Mouse (Mus musculus): ENCODE measurements around the gene Ly6g5c. TPM values are rescaled to one million over a fixed set of nuclear protein-coding genes. Genes with fewer than 3 reads are reported as not detected.

The Ly6g5c gene
- polyA plus RNA-seq (2012; rRNA removed): not detected in 2 replicates

DNA sequence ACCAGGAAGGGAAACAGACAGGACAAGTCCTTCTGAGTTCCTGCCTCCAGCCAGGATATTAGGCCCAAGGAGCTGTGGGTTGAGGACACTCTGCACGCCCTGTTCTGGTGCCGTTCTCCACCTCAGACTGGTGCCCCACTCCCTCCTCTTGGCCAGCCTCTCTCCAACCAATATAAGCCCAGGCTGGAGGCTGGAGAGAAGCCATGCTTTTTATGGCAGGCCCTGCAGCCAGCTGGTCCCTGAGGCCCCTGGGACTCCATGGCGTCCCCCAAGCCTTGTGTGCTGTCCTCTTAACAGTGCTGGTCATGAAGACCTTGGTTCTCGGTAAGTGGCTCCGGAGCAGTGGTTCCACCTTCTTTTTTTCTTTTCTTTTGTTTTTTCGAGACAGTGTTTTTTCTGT lies at the start of gene Ly6g5c:
Gene Ly6g5c (plus strand): TSS at position 183 of the 400 bp plus-strand sequence.

GRCm38 (mm10) chr17:35058911-35059892 lies 48.9 kb upstream of the Ly6g5c start, which contains the start of gene Ddah2:
Gene Ddah2, plus strand, starts transcription at chr17:35059035.

GRCm38 (mm10) chr17:35064951-35065947 lies 42.8 kb upstream of the Ly6g5c start, which contains the start of gene Ly6g6c:
Gene Ly6g6c, plus strand, starts transcription at chr17:35065388.

DNA sequence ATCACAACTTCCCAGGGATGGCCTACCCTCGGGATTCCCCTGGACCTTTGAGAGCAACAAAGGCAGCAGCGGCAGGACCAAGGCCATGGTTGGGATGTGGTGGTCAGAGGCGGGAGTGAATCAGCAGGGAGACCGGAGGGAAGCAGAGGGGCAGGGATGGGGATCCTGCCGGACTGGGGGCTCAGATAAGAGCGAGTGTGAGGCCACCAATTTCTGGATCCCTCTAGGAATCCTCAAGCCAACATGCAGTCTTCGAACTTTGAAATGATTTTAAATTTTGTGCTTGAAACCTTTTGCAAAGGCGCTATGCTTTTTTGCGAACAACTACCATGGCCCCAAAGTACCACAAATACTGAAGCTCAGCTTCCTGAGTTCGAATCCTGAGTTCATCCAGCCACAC lies 42.0 kb upstream of the Ly6g5c start, which contains the start of gene Mpig6b:
Gene Mpig6b (minus strand): TSS at position 101 of the 400 bp plus-strand sequence.

DNA sequence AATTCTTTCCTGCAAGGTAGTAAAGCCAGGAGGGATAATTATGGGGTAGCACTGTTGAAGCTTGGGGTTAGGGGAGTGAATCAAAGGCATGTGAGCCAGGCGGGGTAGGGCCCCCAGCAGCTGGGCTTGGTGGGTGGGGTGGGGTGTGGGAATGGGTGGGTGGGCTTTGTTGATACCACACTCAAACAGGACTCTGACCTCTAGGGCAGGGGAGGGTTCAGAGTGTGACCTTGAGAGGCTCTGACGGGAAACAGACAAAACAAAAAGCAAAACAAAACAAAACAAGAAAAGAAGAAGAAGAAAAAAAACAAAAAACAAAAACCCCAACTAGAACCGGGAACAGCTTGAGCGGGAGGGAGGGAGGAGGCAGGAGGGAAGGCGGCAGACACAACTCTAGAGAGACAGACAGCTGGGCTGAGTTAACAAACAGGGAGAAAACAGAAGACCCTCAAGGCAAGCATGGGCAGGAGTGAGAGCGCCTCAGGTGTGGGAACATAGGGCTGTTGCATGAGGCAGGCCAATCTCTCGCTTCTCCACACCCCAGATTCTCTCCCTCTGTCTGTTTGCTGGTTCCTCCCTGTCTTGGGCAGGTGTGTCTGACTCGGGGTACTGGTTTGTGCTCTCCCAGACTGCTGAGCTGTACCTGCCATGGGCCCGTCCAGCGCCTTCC lies 31.4 kb upstream of the Ly6g5c start, which contains the start of gene Ly6g6e:
Gene Ly6g6e (plus strand): TSS at position 396 of the 670 bp plus-strand sequence.

GRCm38 (mm10) chr17:35077786-35078233 lies 30.3 kb upstream of the Ly6g5c start, which contains the start of gene Ly6g6d:
Gene Ly6g6d, minus strand, starts transcription at chr17:35078065.

DNA sequence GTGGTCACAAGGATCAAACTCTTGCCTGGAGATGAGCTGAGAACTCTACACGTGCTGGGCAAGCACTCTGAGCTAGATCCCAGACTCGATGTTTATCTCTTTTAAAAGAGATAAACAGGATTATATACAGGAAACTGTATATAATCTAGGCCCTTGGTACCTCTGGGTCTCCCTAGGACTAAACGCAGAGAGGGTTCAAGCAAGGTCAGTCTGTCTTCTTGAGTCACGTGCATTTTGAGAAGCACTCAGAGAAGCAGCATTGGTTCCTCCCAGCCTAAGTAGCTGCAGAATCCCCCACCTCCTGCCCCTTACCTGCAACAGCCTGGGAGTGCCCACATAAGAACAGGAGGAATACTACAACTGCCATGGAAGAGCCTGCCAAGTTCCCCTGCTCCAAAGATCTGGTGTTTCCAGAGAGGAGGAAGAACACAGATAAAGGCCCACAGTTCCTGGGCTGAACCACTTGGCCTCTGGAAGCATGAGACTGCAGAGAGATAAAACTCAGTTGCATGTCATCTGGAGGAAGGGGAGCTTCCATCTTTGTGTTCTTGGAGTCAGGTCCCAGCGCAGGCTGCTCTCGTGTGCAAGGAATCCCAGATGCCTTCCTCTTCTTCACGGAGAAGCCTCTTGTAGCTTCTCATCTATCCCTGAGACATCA lies 22.7 kb upstream of the Ly6g5c start, which contains the start of gene Ly6g6f:
Gene Ly6g6f (minus strand): TSS at position 403 of the 658 bp plus-strand sequence.

GRCm38 (mm10) chr17:35088825-35089644 lies 19.0 kb upstream of the Ly6g5c start, which contains the start of gene Abhd16a:
Gene Abhd16a, plus strand, starts transcription at chr17:35089263.

DNA sequence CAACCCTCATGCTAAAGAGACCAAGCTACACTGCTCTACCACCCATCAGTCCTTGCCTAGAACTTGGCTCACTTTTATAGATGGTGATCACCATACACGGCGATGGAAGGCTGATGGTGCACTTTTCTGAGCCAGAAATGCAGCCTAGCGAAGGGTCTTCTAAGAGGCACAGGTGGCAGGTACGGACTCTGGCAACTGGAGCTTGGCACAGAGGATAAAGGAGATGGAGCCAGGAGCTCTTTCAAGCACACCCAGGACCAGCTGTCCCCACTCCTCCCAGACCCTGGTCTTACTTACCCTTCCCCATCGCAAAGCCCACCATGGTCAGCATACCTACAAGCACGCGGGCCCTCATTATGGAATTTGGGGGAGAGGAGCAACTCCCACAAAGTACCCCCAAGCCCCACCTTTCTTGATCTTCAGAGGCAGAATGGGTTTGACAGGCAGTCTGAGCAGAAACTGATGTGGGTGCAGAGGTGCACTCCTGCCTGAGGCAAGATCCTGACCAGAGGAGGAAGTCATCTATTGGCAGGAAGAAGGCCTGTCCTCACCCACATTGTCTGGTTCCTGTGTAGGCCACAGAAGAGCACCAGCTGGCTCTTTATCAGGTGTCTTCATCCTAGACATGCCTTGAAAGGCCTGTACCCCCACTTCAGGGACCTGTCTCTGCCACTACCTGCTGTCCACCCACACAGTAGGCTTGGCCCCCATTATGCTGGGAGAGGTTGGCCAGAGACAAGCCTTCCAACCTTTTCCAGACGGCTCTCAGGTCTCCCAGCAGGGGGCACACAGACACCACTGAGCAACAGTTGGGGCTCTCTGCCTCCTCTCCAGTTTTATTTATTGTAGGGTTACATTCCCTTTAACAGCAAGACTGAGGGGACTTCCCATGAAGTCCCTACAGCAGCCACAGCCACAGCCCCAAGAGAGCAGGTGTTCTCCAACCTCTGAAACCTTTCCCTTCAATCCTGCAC lies 7.3 kb downstream of the Ly6g5c start, which contains the start of gene Ly6g5b:
Gene Ly6g5b (minus strand): TSS at position 383 of the 974 bp plus-strand sequence.

DNA sequence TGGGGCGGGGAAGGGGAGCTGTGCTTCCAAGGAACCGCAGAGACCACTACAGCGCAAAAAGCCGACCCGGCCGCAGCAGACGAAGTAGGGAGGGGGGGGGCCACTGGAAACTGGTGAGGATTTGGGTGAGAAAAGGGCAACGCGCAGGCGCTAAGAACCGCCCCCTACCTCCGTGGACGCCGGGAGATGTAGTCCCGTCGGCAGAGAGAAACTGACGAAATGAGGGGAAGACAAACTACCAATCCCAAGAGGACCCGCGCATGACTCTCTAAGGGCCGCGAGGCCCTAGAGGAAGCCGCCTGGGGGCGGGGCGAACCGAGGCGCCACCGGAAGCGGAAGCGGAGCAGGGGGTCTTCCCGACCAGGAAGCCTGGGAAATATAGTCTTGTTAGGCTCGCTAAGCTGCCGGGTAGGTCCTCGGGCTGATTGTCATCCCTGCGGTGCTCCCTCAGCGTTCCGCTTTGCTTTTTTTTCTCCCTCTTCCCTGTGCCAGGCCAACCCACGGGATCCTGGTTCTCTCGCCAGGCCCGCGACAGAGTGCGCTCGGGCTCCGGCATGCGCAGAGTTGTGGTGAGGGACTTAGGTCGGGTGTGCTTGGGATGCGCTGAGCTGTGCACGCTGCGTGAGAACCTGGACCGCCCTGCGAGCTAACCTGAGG lies 13.2 kb downstream of the Ly6g5c start, which contains the start of gene Gpank1:
Gene Gpank1 (plus strand): TSS at position 313 of the 657 bp plus-strand sequence.

GRCm38 (mm10) chr17:35121871-35122303 lies 13.8 kb downstream of the Ly6g5c start, which contains the start of gene Csnk2b:
Gene Csnk2b, minus strand, starts transcription at chr17:35122053.

GRCm38 (mm10) chr17:35126206-35126611 lies 18.1 kb downstream of the Ly6g5c start, which contains the start of gene D17H6S53E:
Gene D17H6S53E, plus strand, starts transcription at chr17:35126373.

GRCm38 (mm10) chr17:35131500-35132173 lies 23.6 kb downstream of the Ly6g5c start, which contains the start of gene Apom:
Gene Apom, minus strand, starts transcription at chr17:35132050.

GRCm38 (mm10) chr17:35134801-35135590 lies 26.9 kb downstream of the Ly6g5c start, which contains the start of gene Bag6:
Gene Bag6, plus strand, starts transcription at chr17:35135178.

